Mouse (Mus musculus) MEL (cell line): ENCODE measurements at regions not wholly inside any gene's neighbourhood (a gene's known extent, or its start where the extent isn't known, plus 50 kb on each side); places are given as distances from the start of the nearest gene placed in this dataset.

Experiments
- CTCF ChIP-seq, 3 experiments: IDR thresholded peaks in 2 of 3; conservative IDR thresholded peaks in 1 of 3; 2 replicates each; pipeline ENCODE4 v1.5.1; 2011 to 2012; ENCODE audit warnings: low read length in 3 of 3, low read depth in 2 of 3, mild to moderate bottlenecking in 2 of 3, improper control_type of control experiment in 1 of 3, inconsistent platforms in 1 of 3, mixed read lengths in 1 of 3, moderate library complexity in 1 of 3; ENCODE audit not compliant: control insufficient read depth in 1 of 3, insufficient read depth in 1 of 3, poor library complexity in 1 of 3, severe bottlenecking in 1 of 3
- GATA1 ChIP-seq: IDR thresholded peaks from 2 replicates; pipeline ENCODE4 v1.6.1; 2011; ENCODE audit warnings: low read depth, low read length, improper control_type of control experiment

DNA sequence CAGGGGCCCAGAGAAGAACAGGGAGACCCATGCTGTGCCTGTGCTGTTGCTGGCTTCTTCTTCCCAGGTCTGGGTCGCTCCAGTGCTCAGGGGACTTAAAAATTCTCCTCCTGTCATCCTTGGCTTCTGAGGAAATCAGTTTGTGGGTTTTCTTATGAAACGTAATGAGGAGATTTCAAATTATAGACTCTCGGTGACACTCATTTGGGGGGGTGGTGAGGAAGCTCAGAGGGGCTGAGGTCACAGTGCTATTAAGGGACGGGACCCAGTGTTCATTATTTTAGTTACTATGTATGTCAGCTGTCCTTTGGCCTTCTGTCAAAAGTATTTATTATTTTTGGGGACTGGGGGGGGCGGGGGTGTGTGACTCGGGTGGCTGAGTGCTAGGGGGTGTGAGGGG, 171.7 kb upstream of the Mrps10 start:
- TF ChIP-seq GATA1 = no peak
- TF ChIP-seq CTCF (IDR thresholded peaks at IDR 0.05 in 2 of 3, conservative IDR thresholded peaks at IDR 0.05 in 1 of 3; ENCODE audit: control insufficient read depth in 1 of 3, insufficient read depth in 1 of 3, low read depth in 2 of 3, low read length in 3 of 3, poor library complexity in 1 of 3, severe bottlenecking in 1 of 3) = no peak
